Mouse (Mus musculus) liver, embryonic 11.5 days (tissue): ENCODE results near the gene Insc. TPM values are rescaled to one million over a fixed set of nuclear protein-coding genes. Genes with fewer than 3 reads are reported as not detected.

Source experiments
- ATAC-seq: fragments of 200-750 bp; cut with Nextera tagmentation; replicated peaks from 2 replicates; pipeline ENCODE4 v1.8.0; 2017; ENCODE audit warnings: moderate number of reproducible peaks, mild to moderate bottlenecking, moderate TSS enrichment, moderate library complexity; ENCODE audit not compliant: low FRiP score
- DNase-seq: peaks from one replicate; pipeline ENCODE4 v3.0.0-alpha.2; 2017; ENCODE audit warnings: low spot score
- H3K27ac ChIP-seq: fragments of 300-500 bp; sonication (generic); 2 replicates; pipeline ENCODE4 v1.5.1; 2014; ENCODE audit warnings: mild to moderate bottlenecking, low read depth, low read length, control low read depth
- H3K27me3 ChIP-seq: fragments of 300-500 bp; sonication (generic); replicated peaks from 2 replicates; pipeline ENCODE4 v1.6.1; 2014; ENCODE audit warnings: low read length, mixed read lengths; ENCODE audit not compliant: control insufficient read depth, insufficient read depth
- H3K36me3 ChIP-seq: fragments of 300-500 bp; sonication (generic); 2 replicates; pipeline ENCODE4 v1.6.1; 2014; ENCODE audit warnings: mild to moderate bottlenecking, low read length, moderate library complexity, mixed read lengths; ENCODE audit not compliant: control insufficient read depth, insufficient read depth
- H3K4me1 ChIP-seq: fragments of 300-500 bp; sonication (generic); replicated peaks from 2 replicates; pipeline ENCODE4 v1.6.1; 2014; ENCODE audit warnings: low read length, mixed read lengths; ENCODE audit not compliant: control insufficient read depth, insufficient read depth
- H3K4me2 ChIP-seq: fragments of 300-500 bp; sonication (generic); 2 replicates; pipeline ENCODE4 v1.6.1; 2014; ENCODE audit warnings: mild to moderate bottlenecking, control low read depth, moderate library complexity
- H3K4me3 ChIP-seq: fragments of 300-500 bp; sonication (generic); 2 replicates; pipeline ENCODE4 v1.5.1; 2014; ENCODE audit warnings: low read depth, low read length, control low read depth
- H3K9ac ChIP-seq: fragments of 300-500 bp; sonication (generic); 2 replicates; pipeline ENCODE4 v1.6.1; 2014; ENCODE audit warnings: low read depth, low read length, control low read depth
- H3K9me3 ChIP-seq: fragments of 300-500 bp; sonication (generic); 2 replicates; pipeline ENCODE4 v1.6.1; 2016; ENCODE audit warnings: low read length, inconsistent platforms, mixed read lengths; ENCODE audit not compliant: control insufficient read depth
- WGBS: fragments of 180-500 bp; shearing (Covaris S2); extraction: QIAGEN DNeasy Blood & Tissue Kit; methylation state at CpG from one replicate; pipeline ENCODE4 v1.1.7; 2014; 5-methylcytosine and 5-hydroxymethylcytosine counted together
- polyA plus RNA-seq: library from polyadenylated mRNA; unstranded; fragments of >200 nt; fragmentation: Nextera tagmentation; extraction: Ambion mirVana; gene quantifications from 2 replicates; pipeline ENCODE4 v1.2.1, GENCODE M21; 2014

The Insc gene
- polyA plus RNA-seq, 1 experiment from 2014 or later = 2.3 TPM

- H3K9ac ChIP-seq = no peak overlapping the region
- H3K4me2 ChIP-seq = no peak overlapping the region
- no peaks in the 10 kb centered on the region for H3K9me3 ChIP-seq
- no peak overlapping the region for H3K27ac ChIP-seq
- no peaks in the 10 kb centered on the region for H3K4me1 ChIP-seq
- no peak for ATAC-seq
- no peak overlapping the region for H3K4me3 ChIP-seq
- no peaks in the 10 kb centered on the region for H3K27me3 ChIP-seq
- WGBS = 88% methylated on average over 6 of the region's 6 CpGs
- no peak for DNase-seq
- no peaks in the 10 kb centered on the region for H3K36me3 ChIP-seq
Measured at GRCm38 (mm10) chr7:114792026-114792425, 48.5 kb downstream of the Insc start.

GRCm38 (mm10) chr7:114794400-114794799 is 50.9 kb downstream of the Insc start:
- Histone ChIP-seq H3K4me1 (no peaks in the 10 kb centered on the region), H3K9me3 (no peaks in the 10 kb centered on the region), H3K4me3 (no peak overlapping the region), H3K9ac (no peak overlapping the region), H3K27me3 (no peaks in the 10 kb centered on the region), H3K4me2 (no peak overlapping the region), H3K36me3 (no peaks in the 10 kb centered on the region), H3K27ac (no peak overlapping the region)
- DNase-seq (no peak), ATAC-seq (no peak)
- WGBS = 73% methylated on average over 2 of the region's 2 CpGs

- Histone ChIP-seq H3K36me3 (no peaks in the 10 kb centered on the region), H3K27me3 (no peaks in the 10 kb centered on the region), H3K4me3 (no peak overlapping the region), H3K9me3 (no peaks in the 10 kb centered on the region), H3K4me2 (no peak overlapping the region), H3K27ac (no peak overlapping the region), H3K4me1 (no peaks in the 10 kb centered on the region), H3K9ac (no peak overlapping the region)
- WGBS = 67% methylated on average over 8 of the region's 8 CpGs
- DNase-seq (no peak), ATAC-seq (no peak)
Measured at GRCm38 (mm10) chr7:114802576-114802975, 59.1 kb downstream of the Insc start.

GRCm38 (mm10) chr7:114805311-114805710 is 61.8 kb downstream of the Insc start:
- no peak overlapping the region for H3K4me3 ChIP-seq
- no peaks in the 10 kb centered on the region for H3K9me3 ChIP-seq
- H3K9ac ChIP-seq = no peak overlapping the region
- H3K4me2 ChIP-seq = no peak overlapping the region
- WGBS = 54% methylated on average over 2 of the region's 2 CpGs
- no peak for ATAC-seq
- H3K27ac ChIP-seq = no peak overlapping the region
- no peaks in the 10 kb centered on the region for H3K36me3 ChIP-seq
- H3K27me3 ChIP-seq = no peaks in the 10 kb centered on the region
- no peak for DNase-seq
- H3K4me1 ChIP-seq = no peaks in the 10 kb centered on the region

- H3K9ac ChIP-seq = no peak overlapping the region
- H3K36me3 ChIP-seq = no peaks in the 10 kb centered on the region
- ATAC-seq (no peak), DNase-seq (no peak)
- H3K9me3 ChIP-seq = no peaks in the 10 kb centered on the region
- WGBS = 76% methylated on average over 5 of the region's 5 CpGs
- H3K27ac ChIP-seq = no peak overlapping the region
- H3K27me3 ChIP-seq = no peaks in the 10 kb centered on the region
- H3K4me1 ChIP-seq = no peaks in the 10 kb centered on the region
- no peak overlapping the region for H3K4me3 ChIP-seq
- no peak overlapping the region for H3K4me2 ChIP-seq
Measured at GRCm38 (mm10) chr7:114807343-114807742, 63.8 kb downstream of the Insc start.

GRCm38 (mm10) chr7:114808341-114808740 is 64.8 kb downstream of the Insc start:
- Histone ChIP-seq H3K27ac (no peak overlapping the region), H3K36me3 (no peaks in the 10 kb centered on the region), H3K9ac (no peak overlapping the region), H3K4me1 (no peaks in the 10 kb centered on the region), H3K4me2 (no peak overlapping the region), H3K4me3 (no peak overlapping the region), H3K9me3 (no peaks in the 10 kb centered on the region), H3K27me3 (no peaks in the 10 kb centered on the region)
- DNase-seq = no peak
- WGBS = 83% methylated on average over 3 of the region's 3 CpGs
- ATAC-seq = no peak

- H3K27me3 ChIP-seq = no peaks in the 10 kb centered on the region
- H3K9me3 ChIP-seq = no peaks in the 10 kb centered on the region
- ATAC-seq (peak; percentile 82), DNase-seq (peak; percentile 70)
- no peak overlapping the region for H3K9ac ChIP-seq
- H3K4me1 ChIP-seq = no peaks in the 10 kb centered on the region
- WGBS = 17% methylated on average over 6 of the region's 6 CpGs
- no peak overlapping the region for H3K4me3 ChIP-seq
- no peak overlapping the region for H3K27ac ChIP-seq
- no peaks in the 10 kb centered on the region for H3K36me3 ChIP-seq
- H3K4me2 ChIP-seq = no peak overlapping the region
Measured at GRCm38 (mm10) chr7:114817291-114817806, 73.9 kb downstream of the Insc start.

- Histone ChIP-seq H3K4me3 (no peak overlapping the region), H3K9me3 (no peaks in the 10 kb centered on the region), H3K4me1 (no peaks in the 10 kb centered on the region), H3K27me3 (no peaks in the 10 kb centered on the region), H3K27ac (no peak overlapping the region), H3K36me3 (no peaks in the 10 kb centered on the region), H3K9ac (no peak overlapping the region), H3K4me2 (no peak overlapping the region)
- ATAC-seq = no peak; the same call in 1 of the 2 replicates
- no peak for DNase-seq
- 31% methylated on average over 5 of the region's 5 CpGs for WGBS
Measured at GRCm38 (mm10) chr7:114817879-114818278, 74.4 kb downstream of the Insc start.

GRCm38 (mm10) chr7:114818351-114818750 is 74.9 kb downstream of the Insc start:
- ATAC-seq (no peak), DNase-seq (no peak)
- Histone ChIP-seq H3K4me1 (no peaks in the 10 kb centered on the region), H3K9me3 (no peaks in the 10 kb centered on the region), H3K27me3 (no peaks in the 10 kb centered on the region), H3K27ac (no peak overlapping the region), H3K36me3 (no peaks in the 10 kb centered on the region), H3K4me2 (no peak overlapping the region), H3K9ac (no peak overlapping the region), H3K4me3 (no peak overlapping the region)
- WGBS = 67% methylated on average over 3 of the region's 3 CpGs
